19 mouse cellular contexts compared by ENCODE assay signal in genomic region chr16:42014937-42015336, GRCm38 (mm10).
DNase-seq lines count a peak whose midpoint lies in the region; ATAC-seq lines count a peak whose summit lies in the region.
"Had no signal": no experiment of that assay in that cellular context is flagged by ENCODE, and none has a peak within 500 bp of the region (broad histone marks: within the 10 kb centered on the region; RNA-seq: fewer than 3 reads in every experiment).

No protein-coding gene starts in this region.

- H3K4me1 ChIP-seq in heart, embryonic 11.5 days (ENCODE audit: control insufficient read depth, insufficient read depth, low read length), result no peaks in the 10 kb centered on the region
- no peaks in the 10 kb centered on the region; the same call in 1 of the 2 replicates for H3K4me1 ChIP-seq in neural tube, embryonic 13.5 days (replicated peaks)
- H3K4me1 ChIP-seq in neural tube, embryonic 15.5 days, result peaks cover 3% of the 10 kb centered on the region; the same call in 1 of the 2 replicates
- H3K4me1 ChIP-seq: hindbrain, embryonic 15.5 days; neural tube, embryonic 12.5 days had no signal

- no peaks in the 10 kb centered on the region for H3K36me3 ChIP-seq in heart, embryonic 11.5 days (ENCODE audit: control insufficient read depth, insufficient read depth, low read length)
- H3K36me3 ChIP-seq in neural tube, embryonic 13.5 days, result no peaks in the 10 kb centered on the region
- H3K36me3 ChIP-seq in neural tube, embryonic 15.5 days, result no peaks in the 10 kb centered on the region
- H3K36me3 ChIP-seq: hindbrain, embryonic 15.5 days; neural tube, embryonic 12.5 days had no signal

- DNase-seq in cerebellum, adult 18-20 months, result peak; percentile 27 to 38
- DNase-seq in cerebellum, adult 8-10 months, result no peak
- DNase-seq in heart, adult 11 months, result peak; percentile 68
- DNase-seq in retina, embryonic 14.5 days (ENCODE audit: low spot score), result peak; percentile 41
- DNase-seq in right cerebral cortex, postnatal 10 days (ENCODE audit: low spot score in 2 of 2), result no peak
- DNase-seq: adrenal gland, adult 8-10 months; gastrocnemius, postnatal 25 days; kidney, adult 11 months; layer of hippocampus, postnatal 36 days had no signal

- H3K9me3 ChIP-seq in heart, embryonic 11.5 days (replicated peaks; ENCODE audit: control insufficient read depth, low read length), result no peaks in the 10 kb centered on the region
- no peaks in the 10 kb centered on the region for H3K9me3 ChIP-seq in neural tube, embryonic 13.5 days
- no peaks in the 10 kb centered on the region for H3K9me3 ChIP-seq in neural tube, embryonic 15.5 days (replicated peaks)
- H3K9me3 ChIP-seq: forebrain, embryonic 13.5 days; hindbrain, embryonic 15.5 days; neural tube, embryonic 12.5 days had no signal

- H3K27me3 ChIP-seq in heart, embryonic 11.5 days (ENCODE audit: control insufficient read depth, insufficient read depth, low read length), result no peaks in the 10 kb centered on the region
- no peaks in the 10 kb centered on the region for H3K27me3 ChIP-seq in neural tube, embryonic 13.5 days
- H3K27me3 ChIP-seq in neural tube, embryonic 15.5 days (replicated peaks), result no peaks in the 10 kb centered on the region
- H3K27me3 ChIP-seq: forebrain, embryonic 13.5 days; hindbrain, embryonic 15.5 days; neural tube, embryonic 12.5 days; Patski had no signal

- no peak overlapping the region for H3K4me3 ChIP-seq in heart, embryonic 11.5 days (ENCODE audit: low read depth, low read length)
- H3K4me3 ChIP-seq in neural tube, embryonic 13.5 days, result no peak overlapping the region
- no peak overlapping the region for H3K4me3 ChIP-seq in neural tube, embryonic 15.5 days (replicated peaks)
- H3K4me3 ChIP-seq: forebrain, embryonic 13.5 days; hindbrain, embryonic 15.5 days; neural tube, embryonic 12.5 days had no signal

- H3K27ac ChIP-seq in heart, embryonic 11.5 days (ENCODE audit: low read depth, low read length), result no peak overlapping the region
- H3K27ac ChIP-seq in neural tube, embryonic 13.5 days (replicated peaks), result 0 out of 2 replicates have a peak overlapping the region, but pooled peaks have one; percentile 3
- no peak overlapping the region for H3K27ac ChIP-seq in neural tube, embryonic 15.5 days (replicated peaks)
- H3K27ac ChIP-seq: forebrain, embryonic 13.5 days; hindbrain, embryonic 15.5 days; kidney, postnatal 0 days; neural tube, embryonic 12.5 days; stomach, postnatal 0 days had no signal

- ATAC-seq in heart, embryonic 11.5 days (replicated peaks; ENCODE audit: insufficient number of reproducible peaks, low FRiP score, low TSS enrichment), result no peak
- ATAC-seq in neural tube, embryonic 13.5 days (ENCODE audit: low read depth), result no peak
- ATAC-seq in neural tube, embryonic 15.5 days (ENCODE audit: low FRiP score), result no peak
- ATAC-seq: lung, postnatal 0 days; Patski had no signal

- 58% methylated on average over 5 of the region's 5 CpGs for WGBS in heart, embryonic 11.5 days (ENCODE audit: insufficient replicate concordance)
- WGBS in neural tube, embryonic 13.5 days, result 29% methylated on average over 5 of the region's 5 CpGs
- WGBS in neural tube, embryonic 15.5 days, result 29% methylated on average over 5 of the region's 5 CpGs

- no peak overlapping the region for H3K4me2 ChIP-seq in heart, embryonic 11.5 days
- no peak overlapping the region for H3K4me2 ChIP-seq in neural tube, embryonic 13.5 days
- no peak overlapping the region for H3K4me2 ChIP-seq in neural tube, embryonic 15.5 days
- H3K4me2 ChIP-seq: forebrain, embryonic 13.5 days; hindbrain, embryonic 15.5 days; neural tube, embryonic 12.5 days had no signal

- H3K9ac ChIP-seq in heart, embryonic 11.5 days (ENCODE audit: low read depth, low read length), result no peak overlapping the region
- H3K9ac ChIP-seq in neural tube, embryonic 13.5 days, result no peak overlapping the region
- H3K9ac ChIP-seq in neural tube, embryonic 15.5 days (replicated peaks), result no peak overlapping the region
- H3K9ac ChIP-seq: forebrain, embryonic 13.5 days; hindbrain, embryonic 15.5 days; neural tube, embryonic 12.5 days had no signal

Comparison
In these comparisons a context has a peak if more than half of its experiments do, and no peak if none do; other contexts are left out.
1. DNase-seq: peak in cerebellum, adult 18-20 months (2 of 2), heart, adult 11 months (single experiment) and retina, embryonic 14.5 days (single experiment); none in cerebellum, adult 8-10 months (single experiment) and right cerebral cortex, postnatal 10 days (0 of 2).